Mouse (Mus musculus) kidney, postnatal 0 days (tissue): ENCODE data around the gene Vps11. TPM values are rescaled to one million over a fixed set of nuclear protein-coding genes. Genes with fewer than 3 reads are reported as not detected.

ENCODE experiments used
- ATAC-seq: fragments of 200-750 bp; cut with Nextera tagmentation; replicated peaks from 2 replicates; pipeline ENCODE4 v1.8.0; 2017; ENCODE audit warnings: low read depth, moderate number of reproducible peaks, moderate TSS enrichment, moderate library complexity; ENCODE audit not compliant: low FRiP score
- DNase-seq: peaks from one replicate; pipeline ENCODE4 v3.0.0-alpha.2; 2016; ENCODE audit warnings: low spot score
- H3K27ac ChIP-seq: fragments of 300-500 bp; sonication (generic); 2 replicates; pipeline ENCODE4 v1.5.1; 2014; ENCODE audit warnings: mild to moderate bottlenecking
- H3K27me3 ChIP-seq: fragments of 300-500 bp; sonication (generic); 2 replicates; pipeline ENCODE4 v1.6.1; 2014; ENCODE audit warnings: low read length, mixed read lengths; ENCODE audit not compliant: insufficient read depth
- H3K36me3 ChIP-seq: fragments of 300-500 bp; sonication (generic); 2 replicates; pipeline ENCODE4 v1.6.1; 2014; ENCODE audit warnings: low read length, mixed read lengths; ENCODE audit not compliant: insufficient read depth
- H3K4me1 ChIP-seq: fragments of 300-500 bp; sonication (generic); replicated peaks from 2 replicates; pipeline ENCODE4 v1.6.1; 2014; ENCODE audit warnings: antibody characterized with exemption, low read length, mixed read lengths; ENCODE audit not compliant: insufficient read depth
- H3K4me2 ChIP-seq: fragments of 300-500 bp; sonication (generic); 2 replicates; pipeline ENCODE4 v1.6.1; 2014; ENCODE audit warnings: mild to moderate bottlenecking, low read length, moderate library complexity, mixed read lengths
- H3K4me3 ChIP-seq: fragments of 300-500 bp; sonication (generic); replicated peaks from 2 replicates; pipeline ENCODE4 v1.5.1; 2014; ENCODE audit warnings: low read depth, low read length
- H3K9ac ChIP-seq: fragments of 300-500 bp; sonication (generic); 2 replicates; pipeline ENCODE4 v1.6.1; 2014; ENCODE audit warnings: low read depth, low read length
- H3K9me3 ChIP-seq: fragments of 300-500 bp; sonication (generic); replicated peaks from 2 replicates; pipeline ENCODE4 v1.6.1; 2016; ENCODE audit warnings: low read length, inconsistent platforms, mixed read lengths
- CTCF ChIP-seq: IDR thresholded peaks from 2 replicates; pipeline ENCODE4 v1.5.1; 2016; ENCODE audit warnings: antibody characterized with exemption, low read depth, mild to moderate bottlenecking, moderate library complexity
- WGBS: fragments of 180-500 bp; shearing (Covaris S2); extraction: QIAGEN DNeasy Blood & Tissue Kit; methylation state at CpG from one replicate; pipeline ENCODE4 v1.1.7; 2014; 5-methylcytosine and 5-hydroxymethylcytosine counted together
- polyA plus RNA-seq: library from polyadenylated mRNA; unstranded; fragments of >200 nt; fragmentation: Nextera tagmentation; extraction: Ambion mirVana; gene quantifications from 2 replicates; pipeline ENCODE4 v1.2.1, GENCODE M21; 2015

Gene Vps11
- polyA plus RNA-seq, 1 experiment from 2014 or later, result 30.3 TPM

DNA sequence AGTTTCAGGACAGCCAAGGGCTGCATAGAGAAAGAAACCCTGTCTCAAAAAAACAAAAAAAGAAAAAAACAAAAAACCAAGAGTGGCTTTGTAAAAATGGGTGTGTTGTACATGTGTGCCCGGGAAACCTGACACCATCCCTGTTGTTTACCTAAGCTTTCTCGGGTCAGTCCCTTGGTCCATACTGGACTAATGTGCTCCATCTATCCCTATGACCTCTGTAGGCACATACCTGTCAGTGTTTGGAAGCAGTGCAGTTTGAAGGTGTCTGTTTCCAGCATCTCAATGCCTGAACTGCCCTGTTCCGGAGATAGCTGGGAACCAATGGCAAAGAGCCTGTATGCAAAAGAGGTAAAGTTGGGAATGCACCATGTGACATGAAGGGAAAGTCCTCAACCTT is 43.5 kb upstream of the Vps11 start:
- ATAC-seq (no peak), DNase-seq (no peak)
- Histone ChIP-seq H3K9ac (no peak overlapping the region), H3K36me3 (peaks cover 49% of the 10 kb centered on the region), H3K27me3 (no peaks in the 10 kb centered on the region), H3K4me1 (no peaks in the 10 kb centered on the region), H3K9me3 (no peaks in the 10 kb centered on the region), H3K27ac (no peak overlapping the region), H3K4me3 (no peak overlapping the region), H3K4me2 (no peak overlapping the region)
- no peak for TF ChIP-seq CTCF
- WGBS, result 53% methylated on average over 3 of the region's 3 CpGs

DNA sequence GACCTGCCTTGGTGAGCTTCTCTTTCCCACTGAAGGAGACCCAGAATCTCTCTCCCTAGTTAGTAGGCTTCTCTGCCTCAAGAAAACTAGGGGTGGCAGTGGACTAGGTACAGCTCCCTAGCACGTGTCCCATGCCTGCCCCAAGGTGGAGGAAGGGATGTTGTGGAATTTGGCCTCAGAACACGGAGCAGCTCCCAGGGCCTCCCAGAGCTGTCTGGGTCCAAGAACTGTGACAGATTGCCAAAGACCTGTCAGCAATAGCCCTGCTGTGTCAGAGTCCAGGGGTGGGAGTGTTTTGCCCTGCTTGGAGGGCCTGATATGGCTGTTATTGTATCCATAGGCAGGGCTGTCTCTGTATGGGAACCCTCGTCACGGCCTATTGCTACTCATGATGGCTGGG is 39.6 kb upstream of the Vps11 start:
- no peaks in the 10 kb centered on the region for H3K27me3 ChIP-seq
- H3K4me3 ChIP-seq, result no peak overlapping the region
- DNase-seq (peak; percentile 33), ATAC-seq (peak; percentile 6; the same call in 1 of the 2 replicates)
- H3K4me2 ChIP-seq, result no peak overlapping the region
- 69% methylated on average over 4 of the region's 4 CpGs for WGBS
- peaks cover 48% of the 10 kb centered on the region for H3K36me3 ChIP-seq
- TF ChIP-seq CTCF, result no peak
- H3K9ac ChIP-seq, result no peak overlapping the region
- H3K4me1 ChIP-seq, result peaks cover 11% of the 10 kb centered on the region; the same call in 1 of the 2 replicates
- H3K27ac ChIP-seq, result no peak overlapping the region
- H3K9me3 ChIP-seq, result no peaks in the 10 kb centered on the region

DNA sequence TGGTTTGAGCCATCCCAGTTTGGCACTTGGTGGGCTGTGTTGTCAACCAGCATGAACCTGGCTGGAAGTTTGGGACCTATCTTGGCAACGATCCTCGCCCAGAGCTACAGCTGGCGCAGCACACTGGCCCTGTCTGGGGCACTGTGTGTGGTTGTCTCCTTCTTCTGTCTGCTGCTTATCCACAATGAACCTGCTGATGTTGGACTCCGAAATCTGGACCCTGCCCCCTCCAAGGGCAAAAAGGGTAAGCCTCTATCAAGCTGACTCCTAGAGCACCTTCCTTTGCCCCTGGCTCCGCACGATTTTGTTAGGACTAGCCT is 38.3 kb upstream of the Vps11 start:
- Histone ChIP-seq H3K36me3 (peaks cover 44% of the 10 kb centered on the region), H3K4me1 (peaks cover 11% of the 10 kb centered on the region; the same call in 1 of the 2 replicates), H3K4me3 (no peak overlapping the region; the same call in 1 of the 2 replicates), H3K27me3 (no peaks in the 10 kb centered on the region), H3K9ac (peak overlapping the region; percentile 44; the same call in 1 of the 2 replicates), H3K27ac (0 out of 2 replicates have a peak overlapping the region, but pooled peaks have one; percentile 91), H3K9me3 (no peaks in the 10 kb centered on the region), H3K4me2 (peak overlapping the region; percentile 99; the same call in 1 of the 2 replicates)
- ATAC-seq (no peak), DNase-seq (no peak)
- TF ChIP-seq CTCF, result no peak
- 89% methylated on average over 6 of the region's 6 CpGs for WGBS

DNA sequence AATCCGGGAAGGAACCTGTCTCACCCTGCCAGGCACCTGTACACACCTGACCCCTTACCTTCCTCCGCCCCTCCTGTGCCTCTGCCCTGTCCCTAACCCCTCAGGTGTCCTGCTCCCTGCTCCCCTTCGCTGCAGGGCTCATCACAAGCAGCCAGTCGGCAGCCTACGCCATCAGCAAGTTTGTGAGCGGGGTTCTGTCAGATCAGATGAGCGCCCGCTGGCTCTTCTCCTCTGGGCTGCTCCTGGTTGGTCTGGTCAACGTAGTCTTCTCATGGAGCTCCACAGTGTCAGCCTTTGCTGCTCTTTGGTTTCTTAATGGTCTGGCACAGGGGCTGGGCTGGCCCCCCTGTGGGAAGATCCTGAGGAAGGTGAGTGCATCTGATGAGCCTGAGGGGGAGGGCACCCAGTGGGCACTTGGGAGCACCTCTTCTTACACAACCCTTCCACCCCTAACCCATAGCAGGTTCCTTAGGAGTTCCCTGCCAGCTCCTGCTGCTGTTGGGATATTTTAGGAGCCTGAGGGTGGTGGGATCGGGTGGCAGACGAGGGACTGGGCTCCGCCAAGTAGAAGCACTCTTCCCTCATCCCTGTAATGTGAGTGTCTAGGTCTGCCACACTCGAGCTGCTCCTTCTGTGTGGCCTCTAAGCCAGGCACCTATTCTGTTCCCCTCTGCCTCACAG is 37.8 kb upstream of the Vps11 start:
- peak overlapping the region; percentile 69 for H3K4me3 ChIP-seq
- peak overlapping the region; percentile 44; the same call in 1 of the 2 replicates for H3K9ac ChIP-seq
- peaks cover 44% of the 10 kb centered on the region for H3K36me3 ChIP-seq
- no peaks in the 10 kb centered on the region for H3K9me3 ChIP-seq
- ATAC-seq (no peak), DNase-seq (no peak)
- no peaks in the 10 kb centered on the region for H3K27me3 ChIP-seq
- no peak for TF ChIP-seq CTCF
- peaks cover 11% of the 10 kb centered on the region; the same call in 1 of the 2 replicates for H3K4me1 ChIP-seq
- peak overlapping the region; percentile 99 for H3K4me2 ChIP-seq
- H3K27ac ChIP-seq, result peak overlapping the region; percentile 91; the same call in 1 of the 2 replicates
- 62% methylated on average over 13 of the region's 13 CpGs for WGBS

DNA sequence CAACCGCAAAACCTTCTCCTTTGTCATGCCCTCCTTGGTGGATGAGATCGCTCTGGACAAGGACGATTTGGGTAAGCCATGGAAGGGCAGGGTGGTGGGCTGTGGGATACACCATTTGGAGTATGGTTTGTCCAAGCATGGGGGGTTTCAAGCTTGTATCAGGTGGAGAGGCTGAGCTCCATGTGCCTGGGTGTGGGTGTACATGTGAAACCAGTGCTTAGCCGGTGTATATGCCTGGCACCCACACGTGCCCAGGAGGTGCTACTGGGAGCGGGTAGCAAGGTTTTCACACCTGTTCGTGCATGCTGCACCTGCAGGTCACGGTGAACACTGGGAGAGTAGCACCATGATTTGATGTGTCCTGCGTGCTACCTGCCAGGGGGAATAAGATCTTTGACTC is 37.1 kb upstream of the Vps11 start:
- no peaks in the 10 kb centered on the region for H3K27me3 ChIP-seq
- no peak for TF ChIP-seq CTCF
- H3K4me3 ChIP-seq, result peak overlapping the region; percentile 69; the same call in 1 of the 2 replicates
- H3K36me3 ChIP-seq, result peaks cover 37% of the 10 kb centered on the region
- no peaks in the 10 kb centered on the region for H3K9me3 ChIP-seq
- peak overlapping the region; percentile 91 for H3K27ac ChIP-seq
- 67% methylated on average over 9 of the region's 9 CpGs for WGBS
- DNase-seq, result no peak
- peaks cover 11% of the 10 kb centered on the region; the same call in 1 of the 2 replicates for H3K4me1 ChIP-seq
- peak overlapping the region; percentile 44 for H3K9ac ChIP-seq
- ATAC-seq, result no peak
- H3K4me2 ChIP-seq, result peak overlapping the region; percentile 99

DNA sequence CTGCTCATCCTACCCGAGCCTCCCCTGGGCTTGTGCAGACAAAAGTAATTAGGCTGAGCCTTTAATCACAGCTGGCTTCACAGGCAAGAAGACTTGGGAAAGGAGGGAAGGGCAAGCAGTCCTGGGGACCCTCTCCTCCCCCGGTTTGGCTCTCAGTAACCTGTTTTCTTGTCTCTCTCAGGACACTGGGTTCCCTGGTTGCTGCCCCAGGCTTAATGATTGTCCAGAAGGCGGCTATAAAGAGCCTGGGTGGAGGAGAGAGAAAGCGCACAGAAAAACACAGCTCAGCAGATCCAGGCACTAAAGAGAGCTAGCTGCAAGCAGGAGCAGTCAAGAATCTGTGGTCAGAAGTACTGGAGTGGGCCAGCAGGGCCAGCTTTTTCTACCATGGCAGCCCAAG is 36.6 kb upstream of the Vps11 start:
- Histone ChIP-seq H3K9me3 (no peaks in the 10 kb centered on the region), H3K36me3 (peaks cover 33% of the 10 kb centered on the region), H3K27me3 (no peaks in the 10 kb centered on the region), H3K9ac (peak overlapping the region; percentile 44), H3K4me1 (peaks cover 11% of the 10 kb centered on the region; the same call in 1 of the 2 replicates), H3K27ac (peak overlapping the region; percentile 91), H3K4me2 (peak overlapping the region; percentile 99), H3K4me3 (peak overlapping the region; percentile 69)
- DNase-seq (peak; percentile 61), ATAC-seq (peak; percentile 37)
- WGBS, result 12% methylated on average over 4 of the region's 4 CpGs
- TF ChIP-seq CTCF, result no peak
